Mouse (Mus musculus) MEL (cell line): ENCODE measurements around the gene Trip11. TPM values are rescaled to one million over a fixed set of nuclear protein-coding genes. Genes with fewer than 3 reads are reported as not detected.

ENCODE experiments used
- DNase-seq: peaks from one replicate; pipeline ENCODE4 v3.0.0; 2011; ENCODE audit warnings: low read depth, low spot score
- H3K27ac ChIP-seq: 2 replicates; pipeline ENCODE4 v1.5.1; 2012; ENCODE audit warnings: low read depth, mild to moderate bottlenecking, control low read depth, low read length, moderate library complexity; ENCODE audit not compliant: control insufficient read depth
- H3K27me3 ChIP-seq, 2 experiments: fragments of 150-350 bp in 1 of 2; sonication (generic) in 1 of 2; 2 replicates each; pipeline ENCODE4 v1.6.1; 2012; ENCODE audit warnings: low read length in 2 of 2, mild to moderate bottlenecking in 2 of 2, improper control_type of control experiment in 1 of 2, moderate library complexity in 1 of 2; ENCODE audit not compliant: insufficient read depth in 2 of 2, control insufficient read depth in 1 of 2
- H3K36me3 ChIP-seq, 2 experiments: 2 replicates each; pipeline ENCODE4 v1.6.1; 2012 to 2014; ENCODE audit warnings: low read length in 2 of 2, improper control_type of control experiment in 1 of 2, inconsistent platforms in 1 of 2, mild to moderate bottlenecking in 1 of 2; ENCODE audit not compliant: insufficient read depth in 2 of 2, control insufficient read depth in 1 of 2
- H3K4me1 ChIP-seq, 2 experiments: fragments of 150-350 bp in 1 of 2; sonication (generic) in 1 of 2; 2 replicates each; pipeline ENCODE4 v1.6.1; 2012; ENCODE audit warnings: low read length in 2 of 2, improper control_type of control experiment in 1 of 2, mild to moderate bottlenecking in 1 of 2; ENCODE audit not compliant: insufficient read depth in 2 of 2, control insufficient read depth in 1 of 2
- H3K4me3 ChIP-seq, 2 experiments: fragments of 150-350 bp in 1 of 2; sonication (generic) in 1 of 2; 2 replicates each; pipeline ENCODE4 v1.5.1; 2012; ENCODE audit warnings: low read depth in 2 of 2, low read length in 2 of 2, mild to moderate bottlenecking in 2 of 2, moderate library complexity in 2 of 2, control low read depth in 1 of 2, improper control_type of control experiment in 1 of 2; ENCODE audit not compliant: control insufficient read depth in 1 of 2, insufficient read depth in 1 of 2
- H3K79me2 ChIP-seq: 2 replicates; pipeline ENCODE4 v1.6.1; 2012; ENCODE audit warnings: mild to moderate bottlenecking, low read length, moderate library complexity; ENCODE audit not compliant: control insufficient read depth, poor library complexity, insufficient read depth
- H3K9ac ChIP-seq: 2 replicates; pipeline ENCODE4 v1.6.1; 2012; ENCODE audit warnings: low read depth, mild to moderate bottlenecking, control low read depth, low read length, moderate library complexity; ENCODE audit not compliant: control insufficient read depth, poor library complexity, severe bottlenecking
- H3K9me3 ChIP-seq: fragments of 150-350 bp; sonication (generic); replicated peaks from 2 replicates; pipeline ENCODE4 v1.6.1; 2012; ENCODE audit warnings: mild to moderate bottlenecking, low read length, improper control_type of control experiment, moderate library complexity; ENCODE audit not compliant: insufficient read depth
- CHD1 ChIP-seq: IDR thresholded peaks from 2 replicates; pipeline ENCODE4 v1.6.1; 2012; ENCODE audit warnings: low read depth, mild to moderate bottlenecking, inconsistent platforms, low read length, improper control_type of control experiment
- CHD2 ChIP-seq: IDR thresholded peaks from 2 replicates; pipeline ENCODE4 v1.6.1; 2011; ENCODE audit warnings: low read length, improper control_type of control experiment
- CTCF ChIP-seq, 3 experiments: IDR thresholded peaks in 2 of 3; conservative IDR thresholded peaks in 1 of 3; 2 replicates each; pipeline ENCODE4 v1.5.1; 2011 to 2012; ENCODE audit warnings: low read length in 3 of 3, low read depth in 2 of 3, mild to moderate bottlenecking in 2 of 3, improper control_type of control experiment in 1 of 3, inconsistent platforms in 1 of 3, mixed read lengths in 1 of 3, moderate library complexity in 1 of 3; ENCODE audit not compliant: control insufficient read depth in 1 of 3, insufficient read depth in 1 of 3, poor library complexity in 1 of 3, severe bottlenecking in 1 of 3
- E2F4 ChIP-seq: IDR thresholded peaks from 2 replicates; pipeline ENCODE4 v1.6.1; 2011; ENCODE audit warnings: low read depth, low read length, improper control_type of control experiment, borderline replicate concordance
- GABPA ChIP-seq: IDR thresholded peaks from 2 replicates; pipeline ENCODE4 v1.6.1; 2012; ENCODE audit warnings: low read depth, mild to moderate bottlenecking, inconsistent platforms, low read length, improper control_type of control experiment, moderate library complexity
- KAT2A ChIP-seq: conservative IDR thresholded peaks from 2 replicates; pipeline ENCODE4 v1.6.1; 2012; ENCODE audit warnings: low read depth, low read length, improper control_type of control experiment, inconsistent platforms
- MAX ChIP-seq: IDR thresholded peaks from 2 replicates; pipeline ENCODE4 v1.6.1; 2011; ENCODE audit warnings: low read length, improper control_type of control experiment
- MEF2A ChIP-seq: IDR thresholded peaks from 2 replicates; pipeline ENCODE4 v1.6.1; 2014; ENCODE audit warnings: low read depth, mild to moderate bottlenecking, inconsistent platforms, low read length, improper control_type of control experiment; ENCODE audit not compliant: poor library complexity, insufficient replicate concordance, severe bottlenecking; ENCODE audit errors: extremely low read depth
- MXI1 ChIP-seq: IDR thresholded peaks from 2 replicates; pipeline ENCODE4 v1.6.1; 2011; ENCODE audit warnings: mild to moderate bottlenecking, low read depth, low read length, improper control_type of control experiment
- MYB ChIP-seq: IDR thresholded peaks from 2 replicates; pipeline ENCODE4 v1.6.1; 2011; ENCODE audit warnings: mild to moderate bottlenecking, low read depth, low read length, improper control_type of control experiment
- POLR2A ChIP-seq, 2 experiments: IDR thresholded peaks; 2 replicates each; pipeline ENCODE4 v1.6.1; 2011 to 2012; ENCODE audit warnings: low read length in 2 of 2, mild to moderate bottlenecking in 2 of 2, control low read depth in 1 of 2, improper control_type of control experiment in 1 of 2, low read depth in 1 of 2, moderate library complexity in 1 of 2; ENCODE audit not compliant: control insufficient read depth in 1 of 2, insufficient read depth in 1 of 2, poor library complexity in 1 of 2
- POLR2AphosphoS2 ChIP-seq: IDR thresholded peaks from 2 replicates; pipeline ENCODE4 v1.6.1; 2011; ENCODE audit warnings: low read length, improper control_type of control experiment
- RAD21 ChIP-seq: IDR thresholded peaks from 2 replicates; pipeline ENCODE4 v1.6.1; 2011; ENCODE audit warnings: mild to moderate bottlenecking, low read depth, low read length, improper control_type of control experiment
- RCOR1 ChIP-seq: IDR thresholded peaks from 2 replicates; pipeline ENCODE4 v1.6.1; 2012; ENCODE audit warnings: low read depth, mild to moderate bottlenecking, inconsistent platforms, low read length, improper control_type of control experiment
- SIN3A ChIP-seq: IDR thresholded peaks from 2 replicates; pipeline ENCODE4 v1.6.1; 2012; ENCODE audit warnings: low read length, improper control_type of control experiment, inconsistent platforms
- SMC3 ChIP-seq: IDR thresholded peaks from 2 replicates; pipeline ENCODE4 v1.6.1; 2011; ENCODE audit warnings: low read depth, low read length, improper control_type of control experiment
- TAL1 ChIP-seq: IDR thresholded peaks from 2 replicates; pipeline ENCODE4 v1.6.1; 2012; ENCODE audit warnings: mild to moderate bottlenecking, inconsistent platforms, low read length, moderate library complexity, mixed read lengths
- TCF12 ChIP-seq: IDR thresholded peaks from 2 replicates; pipeline ENCODE4 v1.6.1; 2014; ENCODE audit warnings: low read depth, mild to moderate bottlenecking, inconsistent platforms, low read length, improper control_type of control experiment, moderate library complexity
- USF1 ChIP-seq: IDR thresholded peaks from 2 replicates; pipeline ENCODE4 v1.6.1; 2014; ENCODE audit warnings: low read depth, mild to moderate bottlenecking, inconsistent platforms, low read length, improper control_type of control experiment, moderate library complexity
- USF2 ChIP-seq, 2 experiments: IDR thresholded peaks; 2 replicates each; pipeline ENCODE4 v1.6.1; 2011 to 2012; ENCODE audit warnings: improper control_type of control experiment in 2 of 2, low read length in 2 of 2, borderline replicate concordance in 1 of 2, inconsistent platforms in 1 of 2, low read depth in 1 of 2, mild to moderate bottlenecking in 1 of 2; ENCODE audit not compliant: insufficient read depth in 1 of 2
- ZC3H11A ChIP-seq: IDR thresholded peaks from 2 replicates; pipeline ENCODE4 v1.6.1; 2012; ENCODE audit warnings: low read depth, mild to moderate bottlenecking, inconsistent platforms, low read length, improper control_type of control experiment
- ZMIZ1 ChIP-seq: IDR thresholded peaks from 2 replicates; pipeline ENCODE4 v1.6.1; 2012; ENCODE audit warnings: low read depth, mild to moderate bottlenecking, inconsistent platforms, low read length, improper control_type of control experiment, moderate library complexity
- ZNF384 ChIP-seq: IDR thresholded peaks from 2 replicates; pipeline ENCODE4 v1.6.1; 2012; ENCODE audit warnings: low read depth, mild to moderate bottlenecking, inconsistent platforms, low read length, improper control_type of control experiment
- polyA plus RNA-seq, 2 experiments: library from polyadenylated mRNA; stranded (reverse) in 1 of 2; unstranded in 1 of 2; fragments of >175 nt in 1 of 2; fragments of >200 nt in 1 of 2; gene quantifications; 2 replicates each; pipeline versions ENCODE4 v1.2.1 to v1.2.4; 2012; ENCODE audit warnings: low replicate concordance in 2 of 2, low read depth in 1 of 2; ENCODE audit not compliant: insufficient read length in 2 of 2, insufficient read depth in 1 of 2, missing spikeins in 1 of 2
- total RNA-seq: library from RNA; depleted of rRNA; stranded (reverse); fragments of 300-350 nt; gene quantifications from 2 replicates; pipeline ENCODE4 v1.2.3, GENCODE M21; 2012

Trip11 gene
- total and polyA plus RNA-seq, 3 experiments: 7.6 to 10.4 TPM; not detected in 1

DNA sequence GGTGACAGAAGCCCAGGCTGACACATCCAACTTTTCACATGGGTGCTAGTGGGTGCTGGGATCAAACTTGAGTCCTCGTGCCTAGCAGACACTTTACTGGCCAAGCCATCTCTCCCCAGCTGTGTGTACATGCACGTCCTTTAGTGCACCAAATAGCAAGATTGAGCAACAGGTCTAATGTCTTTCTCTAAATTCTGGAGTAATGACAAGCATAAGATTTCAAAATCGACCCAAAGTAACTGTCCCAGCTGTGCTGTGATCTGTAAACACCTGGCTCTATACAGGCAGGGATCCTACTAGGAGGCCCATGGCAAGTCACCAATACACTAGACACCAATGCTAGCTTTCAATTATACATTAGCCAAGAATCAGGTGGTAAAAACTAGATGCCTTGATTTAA, 112.0 kb downstream of the Trip11 start:
- H3K9me3 ChIP-seq: no peaks in the 10 kb centered on the region
- H3K4me1 ChIP-seq: no peaks in the 10 kb centered on the region
- H3K36me3 ChIP-seq: no peaks in the 10 kb centered on the region
- H3K27ac ChIP-seq: no peak overlapping the region
- no peak overlapping the region for H3K4me3 ChIP-seq
- no peaks in the 10 kb centered on the region for H3K79me2 ChIP-seq
- H3K27me3 ChIP-seq: peaks cover 0 to 4% of the 10 kb centered on the region in 2 experiments; a peak in 2 of 4 replicates
- H3K9ac ChIP-seq: no peak overlapping the region
- no peak for TF ChIP-seq KAT2A
- no peak for TF ChIP-seq USF2 (IDR thresholded peaks at IDR 0.05; ENCODE audit: borderline replicate concordance in 1 of 2, insufficient read depth in 1 of 2, low read depth in 1 of 2, low read length in 2 of 2)
- no peak for TF ChIP-seq RCOR1
- no peak for TF ChIP-seq ZMIZ1
- TF ChIP-seq RAD21: no peak
- no peak for TF ChIP-seq TCF12
- no peak for TF ChIP-seq POLR2AphosphoS2
- TF ChIP-seq MYB: no peak
- TF ChIP-seq CHD1: no peak
- TF ChIP-seq E2F4: no peak
- TF ChIP-seq POLR2A (IDR thresholded peaks at IDR 0.05; ENCODE audit: control insufficient read depth in 1 of 2, insufficient read depth in 1 of 2, low read depth in 1 of 2, low read length in 2 of 2, poor library complexity in 1 of 2): no peak
- no peak for TF ChIP-seq TAL1
- no peak for TF ChIP-seq SIN3A
- no peak for TF ChIP-seq MEF2A
- TF ChIP-seq MAX: no peak
- TF ChIP-seq ZNF384: no peak
- TF ChIP-seq CTCF (IDR thresholded peaks at IDR 0.05 in 2 of 3, conservative IDR thresholded peaks at IDR 0.05 in 1 of 3; ENCODE audit: control insufficient read depth in 1 of 3, insufficient read depth in 1 of 3, low read depth in 2 of 3, low read length in 3 of 3, poor library complexity in 1 of 3, severe bottlenecking in 1 of 3): no peak
- TF ChIP-seq, all 39 proteins: peak for 0
- no peak for DNase-seq

DNA sequence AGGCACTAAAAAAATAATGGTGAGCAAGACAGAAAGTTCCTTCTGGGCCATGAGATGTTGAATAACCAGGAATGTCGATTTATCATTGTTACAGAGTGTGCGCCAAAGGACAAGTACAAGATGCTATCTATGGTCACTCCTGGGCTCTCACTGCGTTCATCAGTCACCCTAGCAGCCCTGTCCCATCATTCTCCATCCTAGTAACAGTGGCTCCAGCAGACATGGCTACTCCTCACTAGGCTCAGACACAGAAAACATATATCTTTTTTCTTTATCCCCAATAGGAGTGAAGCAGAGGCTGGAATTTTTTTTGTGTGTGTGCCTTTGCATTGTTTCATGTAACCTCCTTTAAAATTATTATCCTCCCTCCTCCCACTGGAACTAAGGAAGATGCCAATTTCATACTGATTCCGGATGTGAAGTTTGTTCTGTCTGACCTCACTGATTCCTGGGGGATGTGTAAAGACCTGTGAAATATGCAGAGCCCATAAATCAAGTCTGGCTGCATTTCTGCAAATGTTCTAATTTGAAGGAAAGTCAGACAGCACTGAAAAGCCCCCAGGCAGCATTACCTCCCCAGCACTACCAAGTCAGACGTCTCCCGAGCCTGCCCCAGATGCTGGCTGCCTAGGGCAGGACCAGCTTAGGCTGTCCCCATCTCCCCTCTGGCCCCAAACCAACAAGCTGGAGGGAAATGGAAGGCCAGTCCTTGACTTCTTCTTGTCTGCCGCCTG, 114.7 kb downstream of the Trip11 start:
- no peaks in the 10 kb centered on the region for H3K9me3 ChIP-seq
- H3K9ac ChIP-seq: no peak overlapping the region
- H3K4me1 ChIP-seq: no peaks in the 10 kb centered on the region
- H3K27ac ChIP-seq: no peak overlapping the region
- no peak overlapping the region for H3K4me3 ChIP-seq
- no peaks in the 10 kb centered on the region for H3K36me3 ChIP-seq
- no peaks in the 10 kb centered on the region for H3K79me2 ChIP-seq
- DNase-seq: no peak
- TF ChIP-seq TCF12 (no peak), E2F4 (no peak), USF2 (IDR thresholded peaks at IDR 0.05; ENCODE audit: borderline replicate concordance in 1 of 2, insufficient read depth in 1 of 2, low read depth in 1 of 2, low read length in 2 of 2) (no peak), TAL1 (no peak), SMC3 (no peak), USF1 (no peak), RAD21 (no peak), CHD2 (no peak), ZC3H11A (no peak), GABPA (no peak), MXI1 (no peak), POLR2AphosphoS2 (no peak), ZMIZ1 (no peak), POLR2A (IDR thresholded peaks at IDR 0.05; ENCODE audit: control insufficient read depth in 1 of 2, insufficient read depth in 1 of 2, low read depth in 1 of 2, low read length in 2 of 2, poor library complexity in 1 of 2) (no peak)
- H3K27me3 ChIP-seq: peaks cover 0 to 6% of the 10 kb centered on the region in 2 experiments; a peak in 3 of 4 replicates
